Mouse (Mus musculus) brown adipose tissue, adult 24 weeks (tissue): Measurements from ENCODE around the gene Dlgap4. TPM values are rescaled to one million over a fixed set of nuclear protein-coding genes. Genes with fewer than 3 reads are reported as not detected.

Source experiments
- H3K27ac ChIP-seq: fragments of 200-500 bp; replicated peaks from 2 replicates; pipeline ENCODE4 v1.5.1; 2012; ENCODE audit warnings: low read depth, mild to moderate bottlenecking, low read length
- H3K4me1 ChIP-seq: fragments of 200-500 bp; 2 replicates; pipeline ENCODE4 v1.6.1; 2012; ENCODE audit warnings: low read length, mixed read lengths; ENCODE audit not compliant: control insufficient read depth, insufficient read depth, insufficient read length
- H3K4me3 ChIP-seq: fragments of 200-500 bp; 2 replicates; pipeline ENCODE4 v1.5.1; 2012; ENCODE audit warnings: low read depth, mild to moderate bottlenecking, low read length, moderate library complexity; ENCODE audit not compliant: insufficient read depth
- polyA plus RNA-seq: library from polyadenylated mRNA; stranded (reverse); fragments of >200 nt; gene quantifications from 2 replicates; pipeline ENCODE4 v1.2.4, GENCODE M21; 2012; ENCODE audit not compliant: missing spikeins, insufficient read depth, insufficient read length

The Dlgap4 gene
- polyA plus RNA-seq, 1 experiment = 39.8 TPM

GRCm38 (mm10) chr2:156811556-156811955 is 198.1 kb downstream of the Dlgap4 start:
- Histone ChIP-seq H3K4me1 (no peaks in the 10 kb centered on the region), H3K27ac (no peak overlapping the region), H3K4me3 (no peak overlapping the region)

Other genes starting within 250 kb of the Dlgap4 start
- gene Epb41l1, start 192.8 kb upstream of the Dlgap4 start, polyA plus RNA-seq = 23.3 and 29.1 TPM in 2 replicates
- gene Aar2, start 66.1 kb upstream of the Dlgap4 start, polyA plus RNA-seq = 9.2 and 10.7 TPM in 2 replicates
- gene Myl9, start 161.7 kb downstream of the Dlgap4 start, polyA plus RNA-seq = 35.0 and 37.1 TPM in 2 replicates
- gene Tgif2, start 226.3 kb downstream of the Dlgap4 start, polyA plus RNA-seq = not detected in 2 replicates
- 0.83 and 1.3 TPM in 2 replicates for gene 4930518I15Rik, start 244.2 kb downstream of the Dlgap4 start, polyA plus RNA-seq
- 285 and 371 TPM in 2 replicates for gene Rab5if, start 249.4 kb downstream of the Dlgap4 start, polyA plus RNA-seq